Mouse (Mus musculus) mesoderm, embryonic 11.5 days (tissue): ENCODE data around the gene Sh2d1b2.
"Not testable (repeated sequence)": the region's sequence is repeated elsewhere in the genome, so short reads cannot be mapped to it uniquely, and the experiment has no call there.

Experiments used
- DNase-seq: peaks from one replicate; pipeline ENCODE4 v3.0.0-alpha.2; 2012; ENCODE audit warnings: low read depth, low spot score

Sh2d1b2 gene

DNA sequence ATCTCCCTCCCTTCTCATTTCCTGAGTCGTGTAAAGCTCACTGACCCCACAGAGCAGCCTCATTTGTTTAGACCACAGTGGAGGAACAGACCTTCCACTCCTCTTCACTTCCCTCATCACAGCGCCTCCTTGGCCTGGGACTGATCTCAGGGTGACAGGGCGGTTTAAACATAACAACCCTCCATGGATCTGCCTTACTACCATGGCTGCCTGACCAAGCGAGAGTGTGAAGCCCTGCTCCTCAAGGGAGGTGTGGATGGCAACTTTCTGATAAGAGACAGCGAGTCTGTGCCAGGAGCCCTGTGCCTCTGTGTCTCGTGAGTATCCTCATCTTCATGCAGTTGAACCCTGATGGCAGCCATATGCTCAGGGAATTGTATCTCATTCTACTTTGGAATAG is at the start of gene Sh2d1b2:
Sh2d1b2 (plus strand) TSS at position 62 of the 400 bp plus-strand sequence.
- DNase-seq, result not testable (repeated sequence)

DNA sequence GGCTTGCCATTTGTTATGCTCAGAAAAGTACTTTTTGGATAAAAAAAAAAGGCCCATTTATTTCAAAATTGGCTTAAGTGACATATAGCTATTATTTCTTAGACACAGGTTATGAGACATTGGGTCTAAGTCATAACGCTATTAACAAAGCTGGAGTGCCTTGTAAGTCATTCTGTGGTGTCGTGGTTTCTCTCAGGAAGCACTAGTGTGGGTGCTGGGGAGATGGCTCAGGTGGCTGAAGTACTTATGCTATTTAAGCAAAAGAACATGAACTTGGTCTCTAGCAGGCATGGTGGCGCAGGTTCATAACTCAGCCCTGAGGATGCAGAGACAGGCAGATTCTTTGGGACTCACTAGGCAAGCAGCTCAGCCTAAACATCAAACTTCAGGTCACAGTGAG is 47.4 kb upstream of the Sh2d1b2 start:
- DNase-seq, result no peak

DNA sequence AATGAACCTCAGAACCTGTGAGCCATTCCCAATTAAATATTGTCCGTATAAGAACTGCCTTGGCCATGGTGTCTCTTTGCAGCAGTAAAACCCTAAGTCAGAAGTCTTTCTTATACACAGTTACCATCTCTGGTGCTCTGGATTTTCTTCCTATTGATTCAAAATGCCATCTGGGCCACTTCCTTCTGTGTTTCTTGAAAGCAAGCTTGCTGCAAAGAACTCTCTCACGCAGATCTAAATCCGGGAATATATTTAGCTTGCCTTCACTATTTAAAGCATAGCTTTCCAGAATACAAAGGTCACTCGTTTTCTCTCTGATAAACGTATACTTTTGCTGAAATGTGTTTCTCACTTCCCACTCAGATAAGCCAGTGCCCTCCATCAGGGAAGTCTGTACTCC is 46.0 kb upstream of the Sh2d1b2 start:
- no peak for DNase-seq

DNA sequence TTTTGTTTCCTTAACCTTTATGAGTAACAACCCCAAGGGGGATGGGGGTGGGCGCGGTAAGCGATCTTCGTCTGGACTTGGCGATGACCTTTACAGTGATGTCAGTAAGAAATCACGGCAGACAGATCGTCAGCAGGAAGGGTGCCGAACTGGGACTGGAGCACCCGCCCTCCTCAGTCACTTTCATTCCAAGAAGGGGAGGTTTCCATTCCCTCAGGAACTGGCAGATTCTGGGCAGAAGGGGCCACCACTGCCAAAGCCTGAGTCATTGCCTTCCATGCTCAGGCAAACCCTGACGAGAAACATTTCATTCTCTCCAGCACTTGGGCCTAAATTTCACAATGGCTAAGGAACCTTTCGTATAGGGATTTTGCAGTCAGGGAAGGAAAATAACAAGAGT is 43.9 kb upstream of the Sh2d1b2 start:
- no peak for DNase-seq

DNA sequence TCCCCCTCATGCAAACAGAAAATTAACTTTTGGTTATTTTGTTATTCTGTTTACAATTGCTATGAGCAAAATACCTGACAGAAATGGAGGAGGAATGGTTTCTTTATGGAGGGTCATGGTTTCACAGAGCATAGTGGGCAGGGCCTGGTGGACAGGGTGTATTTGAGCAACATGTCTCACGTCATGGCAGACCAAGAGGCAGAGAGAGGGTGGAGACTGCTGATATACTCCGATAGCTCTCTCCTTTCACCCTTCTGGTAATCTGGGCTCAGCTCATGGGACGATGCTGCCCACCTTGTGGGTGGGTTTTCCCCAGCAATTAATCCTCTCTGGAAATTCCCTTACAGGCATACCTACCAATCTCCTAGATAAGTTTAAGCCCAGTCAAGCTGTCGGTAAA is 42.3 kb upstream of the Sh2d1b2 start:
- DNase-seq, result no peak

DNA sequence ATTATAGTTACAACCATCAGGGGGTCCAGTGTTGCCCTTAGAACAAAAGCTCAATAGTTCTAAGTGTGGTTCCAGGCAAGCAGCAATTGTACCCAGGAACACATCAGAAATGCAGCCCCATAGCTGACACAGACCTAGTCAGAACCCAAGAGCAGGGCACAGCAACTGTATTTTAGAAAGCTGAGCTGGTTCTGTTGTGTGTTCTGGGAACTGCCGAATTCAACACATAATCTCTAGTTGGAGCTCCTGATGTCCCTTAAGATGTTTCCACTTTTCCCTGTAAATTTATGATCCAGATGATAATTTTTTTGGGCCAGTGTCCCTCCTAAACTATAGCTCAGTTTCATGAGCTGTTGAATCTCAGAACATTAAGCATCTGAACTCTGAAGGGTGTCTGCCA is 40.6 kb upstream of the Sh2d1b2 start:
- no peak for DNase-seq

DNA sequence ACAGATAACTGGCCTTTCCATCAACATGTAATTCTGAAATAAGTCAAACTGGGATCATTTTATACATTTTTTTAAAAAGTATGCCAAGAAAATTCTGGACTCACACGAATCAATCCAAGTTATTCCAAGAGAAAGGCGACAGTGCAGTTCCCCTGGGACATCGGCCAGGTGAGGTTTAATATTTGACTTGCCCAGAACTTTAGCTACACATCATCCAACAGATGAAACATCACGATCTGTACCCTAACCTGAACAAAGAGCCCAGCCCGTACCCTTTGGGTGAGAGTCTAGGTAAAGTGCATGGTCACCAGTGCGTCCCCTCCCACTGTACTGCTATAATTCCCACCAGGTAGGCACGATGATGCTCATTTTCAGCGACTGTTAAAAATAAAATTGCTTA is 36.3 kb upstream of the Sh2d1b2 start:
- DNase-seq, result no peak

DNA sequence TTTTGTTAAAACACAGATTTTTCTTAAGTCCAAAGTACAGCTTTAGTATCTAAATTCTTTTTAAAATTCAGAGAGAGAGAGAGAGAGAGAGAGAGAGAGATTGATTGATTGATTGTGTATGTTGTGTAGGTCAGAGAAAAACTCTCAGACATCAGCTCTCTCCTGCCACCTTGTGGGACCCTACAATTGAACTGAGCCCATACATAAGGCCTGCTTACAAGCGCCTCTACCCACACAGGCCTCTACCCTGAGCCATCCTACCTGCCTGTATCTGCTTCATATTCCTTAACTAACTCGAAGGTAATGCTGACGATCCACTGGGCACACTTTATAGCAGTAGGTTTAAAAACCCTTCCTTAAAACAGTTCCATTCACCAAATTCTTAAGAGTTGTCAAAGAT is 32.2 kb upstream of the Sh2d1b2 start:
- DNase-seq, result peak; percentile 24

DNA sequence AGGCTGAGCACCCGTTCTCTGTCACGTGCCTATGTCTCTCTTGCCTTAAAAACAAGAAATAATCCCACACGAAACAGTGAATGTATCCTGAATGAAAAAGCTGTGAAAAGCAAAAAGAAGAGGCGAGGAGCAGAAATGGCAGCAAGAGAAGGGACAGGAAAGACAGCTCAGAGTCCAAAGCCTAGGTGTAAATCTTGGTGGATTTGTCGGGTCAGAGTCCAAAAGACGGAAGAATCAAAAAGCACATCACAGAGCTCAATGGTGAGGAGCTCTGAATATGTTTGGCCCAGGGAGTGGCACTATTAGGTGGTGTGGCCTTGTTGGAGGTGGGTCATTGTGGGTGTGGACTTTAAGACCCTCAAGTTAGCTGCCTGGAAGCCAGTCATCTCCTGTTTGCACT is 26.2 kb upstream of the Sh2d1b2 start:
- no peak for DNase-seq

DNA sequence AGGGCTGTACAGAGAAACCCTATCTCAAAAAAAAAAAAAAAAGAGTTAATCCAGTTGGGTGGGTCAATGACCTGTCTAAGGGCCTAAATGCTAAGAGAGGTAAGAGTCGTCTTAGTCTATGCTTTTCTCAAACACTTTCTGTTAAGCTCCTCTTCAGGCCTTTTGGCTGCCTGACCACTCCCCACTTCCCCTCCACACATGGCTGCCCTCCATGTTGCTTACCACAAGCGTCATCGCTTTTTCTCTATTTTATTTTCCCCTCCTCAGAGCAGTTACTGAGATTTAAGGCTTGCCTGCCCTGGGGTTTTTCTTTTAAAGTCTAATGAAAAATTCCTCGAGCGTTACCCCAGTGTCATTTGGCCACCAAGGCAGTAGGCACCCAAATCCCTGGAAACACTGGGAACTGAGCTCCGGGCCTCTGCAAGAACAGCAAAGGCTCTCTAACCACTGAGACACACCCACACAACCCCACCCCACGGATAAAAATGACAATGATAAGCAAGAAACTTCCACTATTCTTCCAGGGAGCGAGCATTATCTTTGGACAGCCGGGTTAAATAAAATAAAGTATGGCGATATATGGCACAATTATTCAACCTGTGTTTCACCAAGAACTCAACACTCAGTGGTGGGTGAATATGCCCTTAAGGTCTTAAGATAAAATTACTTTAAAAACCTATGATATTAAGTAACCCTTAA is 19.2 kb upstream of the Sh2d1b2 start:
- no peak for DNase-seq

DNA sequence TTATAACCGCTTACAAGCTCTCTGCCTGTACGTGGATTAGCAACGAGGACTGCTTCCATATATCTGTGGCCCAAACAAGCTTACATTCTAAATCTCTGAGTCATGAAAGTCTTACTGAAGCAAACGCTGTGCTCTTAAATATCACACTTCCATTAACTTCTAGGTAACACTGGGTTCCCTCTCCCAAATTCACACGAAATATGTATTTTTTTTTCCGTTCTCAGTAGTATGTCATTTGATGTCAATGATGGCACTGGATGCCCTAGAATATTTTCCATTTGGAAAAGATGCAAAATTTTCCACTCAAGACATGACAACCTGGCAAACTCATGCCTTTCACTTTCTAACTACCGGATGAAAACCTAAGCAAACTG is 18.2 kb upstream of the Sh2d1b2 start:
- DNase-seq, result no peak

DNA sequence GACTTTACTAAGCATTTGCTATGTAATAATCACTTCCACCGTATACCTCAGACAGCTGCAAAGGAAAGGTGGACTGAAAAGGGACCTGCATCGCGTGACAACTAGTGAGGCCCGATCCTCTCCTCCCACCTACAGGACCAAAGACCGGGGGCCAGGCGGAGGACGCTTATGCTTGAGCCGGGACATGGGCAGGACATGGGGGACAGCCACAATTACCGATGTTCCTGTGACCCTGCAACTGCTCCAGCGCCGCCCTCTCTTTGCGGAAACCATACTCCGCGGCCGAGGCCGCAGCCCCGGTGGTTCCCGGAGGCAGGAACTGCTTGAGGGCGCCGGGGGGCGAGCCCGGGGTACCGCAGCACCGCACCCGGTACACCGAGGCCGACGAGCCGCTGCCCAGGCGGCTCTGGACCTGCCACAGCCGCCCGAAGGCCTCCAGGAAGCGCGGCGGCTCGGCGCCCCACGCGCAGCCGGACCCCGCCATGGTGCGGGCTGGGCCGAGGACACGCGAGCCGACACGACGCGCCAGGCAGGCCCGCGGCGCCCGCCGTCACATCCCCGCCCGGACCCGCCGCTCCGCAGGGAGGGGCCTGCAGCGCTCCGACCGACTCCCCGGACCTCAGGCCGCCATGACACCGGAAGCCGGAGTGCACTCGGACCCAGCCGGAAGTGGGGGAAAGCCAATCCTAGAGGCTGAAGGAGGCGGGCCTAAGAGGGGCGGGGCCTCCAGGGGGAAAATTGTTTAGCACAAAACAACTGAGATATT is 17.6 kb upstream of the Sh2d1b2 start, which contains the start of gene Uhmk1:
Uhmk1 (minus strand) TSS at position 641 of the 766 bp plus-strand sequence.
- peak; percentile 84 for DNase-seq

DNA sequence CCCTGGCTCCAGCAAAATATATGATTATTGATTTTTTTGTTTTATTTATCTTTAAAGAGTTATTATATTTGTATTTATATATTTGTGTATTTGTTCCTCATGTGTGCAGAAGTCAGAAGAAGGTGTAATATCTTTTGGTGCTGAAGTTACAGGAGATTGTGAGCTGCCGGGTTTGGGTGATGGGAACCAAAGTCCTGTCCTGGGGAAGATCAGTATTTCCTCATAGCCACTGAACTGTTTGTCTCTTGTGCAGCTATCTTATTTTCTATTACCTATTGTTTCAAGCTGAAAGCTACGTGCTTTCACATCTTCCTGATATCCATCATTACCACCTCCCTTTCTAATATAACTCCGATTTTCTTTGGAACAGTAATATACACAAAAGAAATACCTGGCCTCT is 17.0 kb upstream of the Sh2d1b2 start:
- DNase-seq, result no peak

DNA sequence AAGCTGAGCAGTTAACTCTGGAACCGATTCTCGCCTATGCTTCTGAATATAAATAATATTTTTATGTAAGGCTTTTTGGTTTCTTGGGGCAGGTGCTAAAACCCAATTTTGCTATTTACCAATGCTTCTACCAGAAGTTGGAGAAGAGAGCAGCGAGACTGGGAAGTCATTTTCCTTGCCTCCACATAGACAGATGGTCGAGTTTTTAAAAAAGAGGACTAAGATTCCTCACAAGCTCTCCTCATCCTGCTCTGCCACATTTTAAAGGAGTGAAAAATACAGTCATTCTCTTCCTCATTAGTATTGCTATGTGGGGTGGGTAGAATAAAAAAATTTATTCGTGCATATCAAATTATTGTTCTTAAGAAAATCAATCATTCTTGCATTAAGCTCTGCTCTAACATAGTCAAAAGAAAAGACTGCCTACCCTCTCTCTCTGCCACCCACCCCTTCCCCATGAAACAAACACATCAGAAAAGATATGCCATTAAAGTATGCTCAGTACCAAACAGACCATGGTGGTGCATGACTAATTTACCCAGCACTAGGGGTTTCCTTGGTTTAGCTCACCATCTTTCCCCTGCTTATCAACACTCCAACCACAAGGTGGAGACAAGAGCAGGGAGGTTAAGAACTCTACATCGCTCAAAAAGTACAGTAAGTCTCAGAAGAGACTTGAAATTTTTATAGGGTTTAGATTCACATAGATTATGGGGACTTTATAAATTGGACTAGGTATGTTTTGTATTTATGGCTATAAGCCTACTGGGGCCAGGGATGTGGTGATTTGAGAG is 14.3 kb upstream of the Sh2d1b2 start:
- peak; percentile 36 for DNase-seq

DNA sequence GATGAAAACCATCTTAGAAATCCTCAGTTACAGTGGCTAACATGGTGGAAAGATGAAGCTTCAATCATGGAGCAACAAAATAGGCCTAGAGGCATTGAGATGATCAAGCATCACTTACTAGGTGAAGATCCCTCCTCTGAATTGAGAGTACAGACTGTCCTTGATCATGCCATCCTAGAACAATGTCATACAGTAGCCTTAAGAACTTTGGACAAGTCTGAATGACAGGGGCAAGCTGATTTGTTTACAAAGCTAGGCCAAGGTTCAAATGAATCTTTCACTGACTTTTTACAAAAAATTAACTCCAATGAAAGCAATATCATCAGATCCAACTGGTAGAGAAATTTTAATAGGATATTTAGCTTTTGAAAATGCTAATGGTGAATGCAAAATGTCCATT is 12.2 kb upstream of the Sh2d1b2 start:
- no peak for DNase-seq

DNA sequence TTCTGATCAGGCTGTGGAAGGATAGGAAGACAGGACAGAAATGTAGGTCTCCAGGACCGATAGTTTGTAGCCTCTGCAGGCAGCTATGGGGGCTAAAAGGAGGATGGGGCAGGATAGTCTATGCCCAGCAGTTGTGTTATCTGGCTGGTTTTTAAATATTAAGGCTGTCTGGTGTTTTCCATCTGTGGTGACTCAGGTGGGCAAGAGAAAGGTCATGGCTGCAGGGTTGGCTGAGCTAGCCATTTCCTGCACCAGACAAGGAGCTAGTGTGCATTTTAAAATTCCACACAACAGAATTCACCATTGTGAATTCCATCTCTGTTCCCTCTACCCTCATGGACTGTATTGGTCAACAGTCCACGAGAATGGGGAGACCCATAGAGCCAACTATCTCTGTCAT is 9.3 kb upstream of the Sh2d1b2 start:
- no peak for DNase-seq

DNA sequence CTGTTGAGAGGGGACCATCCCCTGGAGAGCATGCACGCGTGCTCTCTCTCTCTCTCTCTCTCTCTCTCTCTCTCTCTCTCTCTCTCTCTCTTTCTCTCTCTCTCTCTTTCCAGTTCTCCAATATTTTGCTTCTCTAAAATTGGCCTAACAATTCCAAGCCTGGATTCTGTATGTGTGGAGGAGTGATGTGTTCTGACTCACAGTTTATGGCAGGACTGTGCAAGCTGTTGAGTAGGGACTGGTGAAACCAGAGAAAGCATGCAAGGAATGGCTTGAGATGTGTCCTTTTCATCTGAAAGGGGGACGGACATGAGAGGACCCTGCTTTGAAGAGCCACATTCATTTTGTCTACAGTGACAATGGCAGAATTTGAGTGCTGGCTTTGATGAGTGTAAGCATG is 12.5 kb downstream of the Sh2d1b2 start:
- DNase-seq, result no peak

DNA sequence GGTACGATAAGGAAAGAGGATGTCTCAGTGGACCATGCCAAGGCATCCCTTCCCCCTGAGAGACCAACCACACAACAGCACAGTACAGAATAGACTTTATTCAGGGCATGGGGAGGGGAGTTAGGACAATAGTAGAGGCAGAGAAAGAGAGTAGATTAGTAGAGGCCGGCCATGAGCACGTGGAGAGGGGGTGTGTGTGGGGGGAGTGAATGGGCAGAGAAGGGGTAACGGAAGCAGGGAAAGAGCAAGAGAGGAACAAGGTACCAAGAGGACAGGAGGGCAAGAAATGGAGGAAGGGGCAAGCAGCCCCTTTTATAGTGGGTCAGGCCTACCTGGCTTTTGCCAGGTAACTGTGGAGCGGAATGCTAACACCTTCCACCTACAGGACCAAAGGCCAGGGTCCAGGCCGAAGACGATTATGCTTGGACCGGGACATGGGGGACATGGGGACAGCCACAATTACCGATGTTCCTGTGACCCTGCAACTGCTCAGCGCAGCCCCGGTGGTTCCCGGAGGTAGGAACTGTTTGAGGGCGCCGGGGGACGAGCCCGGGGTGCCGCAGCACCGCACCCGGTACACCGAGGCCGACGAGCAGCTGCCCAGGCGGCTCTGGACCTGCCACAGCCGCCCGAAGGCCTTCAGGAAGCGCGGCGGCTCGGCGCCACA is 22.5 kb downstream of the Sh2d1b2 start:
- DNase-seq, result no peak

DNA sequence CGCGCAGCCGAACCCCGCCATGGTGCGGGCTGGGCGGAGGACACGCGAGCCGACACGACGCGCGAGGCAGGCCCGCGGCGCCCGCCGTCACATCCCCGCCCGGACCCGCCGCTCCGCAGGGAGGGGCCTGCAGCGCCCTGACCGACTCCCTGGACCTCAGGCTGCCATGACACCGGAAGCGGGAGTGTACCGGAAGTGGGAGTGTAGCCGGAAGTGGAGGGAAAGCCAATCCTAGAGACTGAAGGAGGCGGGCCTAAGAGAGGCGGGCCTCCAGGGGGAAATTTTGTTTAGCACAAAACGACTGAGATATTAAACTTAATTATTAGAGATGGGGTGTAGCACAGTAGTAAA is 23.0 kb downstream of the Sh2d1b2 start:
- DNase-seq, result peak; percentile 81

DNA sequence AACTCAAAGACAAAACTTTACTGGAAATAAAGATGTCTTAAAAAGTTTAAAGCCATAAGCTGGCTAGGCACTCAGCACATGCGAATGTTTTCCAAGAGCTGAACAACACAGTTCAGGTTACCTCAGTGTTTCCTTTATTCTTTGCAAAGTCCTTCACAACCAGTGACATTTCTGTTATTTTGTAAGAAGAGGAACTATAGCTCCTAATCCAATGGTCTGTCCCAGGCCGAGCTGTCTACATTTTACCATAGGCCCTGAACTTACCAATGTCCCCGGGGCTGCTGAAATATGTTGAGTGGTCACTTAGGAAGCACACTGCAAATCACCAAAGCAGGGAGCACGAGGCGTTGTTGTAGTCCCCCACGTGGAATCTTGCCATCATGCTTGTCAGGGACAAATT is 37.7 kb downstream of the Sh2d1b2 start:
- DNase-seq, result no peak

DNA sequence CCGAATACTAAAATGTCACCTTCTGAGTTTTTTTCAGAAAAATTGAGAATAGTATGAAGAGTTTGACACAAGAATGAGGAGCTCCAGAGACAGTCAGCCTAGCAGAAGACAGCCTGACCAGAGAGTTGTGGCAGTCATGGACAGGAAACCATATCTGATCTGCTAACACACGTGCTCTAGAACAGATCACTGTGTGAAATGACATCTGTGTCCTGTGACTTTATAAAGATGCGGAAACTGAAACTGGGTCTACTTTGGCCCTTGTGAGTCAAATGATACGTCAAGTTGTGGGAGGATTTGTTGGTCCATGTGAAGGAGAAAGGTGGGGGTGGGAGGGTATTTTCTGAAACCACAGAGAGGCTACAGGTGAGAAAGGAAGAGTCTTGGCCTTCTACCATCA is 38.1 kb downstream of the Sh2d1b2 start:
- DNase-seq, result no peak

DNA sequence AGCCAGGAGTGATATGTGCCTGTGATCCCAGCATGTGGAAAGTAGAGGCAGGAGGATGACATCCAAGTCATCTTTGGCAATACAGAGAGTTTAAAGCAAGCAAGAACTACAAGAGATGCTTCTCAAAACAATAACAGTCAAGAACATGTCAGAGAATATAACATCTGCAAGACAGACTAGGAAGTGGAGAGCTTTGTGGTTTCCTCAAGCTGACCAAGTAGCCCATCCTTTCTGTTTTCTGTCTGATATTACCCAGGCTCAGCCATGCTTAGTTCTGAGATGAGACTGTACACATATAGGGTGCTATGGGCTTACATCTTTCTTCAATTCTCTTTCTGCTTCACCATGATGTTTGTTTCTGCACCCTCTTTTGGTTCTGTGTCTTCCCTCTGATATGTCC is 40.7 kb downstream of the Sh2d1b2 start:
- no peak for DNase-seq
